Mouse (Mus musculus) lung, postnatal 36 days (tissue): ENCODE measurements at regions not wholly inside any gene's neighbourhood (a gene's known extent, or its start where the extent isn't known, plus 50 kb on each side); places are given as distances from the start of the nearest gene placed in this dataset.
"Not testable (repeated sequence)": the region's sequence is repeated elsewhere in the genome, so short reads cannot be mapped to it uniquely, and the experiment has no call there.

Experiments
- DNase-seq: peaks from one replicate; pipeline ENCODE4 v3.0.0; 2022; ENCODE audit warnings: mixed read lengths

DNA sequence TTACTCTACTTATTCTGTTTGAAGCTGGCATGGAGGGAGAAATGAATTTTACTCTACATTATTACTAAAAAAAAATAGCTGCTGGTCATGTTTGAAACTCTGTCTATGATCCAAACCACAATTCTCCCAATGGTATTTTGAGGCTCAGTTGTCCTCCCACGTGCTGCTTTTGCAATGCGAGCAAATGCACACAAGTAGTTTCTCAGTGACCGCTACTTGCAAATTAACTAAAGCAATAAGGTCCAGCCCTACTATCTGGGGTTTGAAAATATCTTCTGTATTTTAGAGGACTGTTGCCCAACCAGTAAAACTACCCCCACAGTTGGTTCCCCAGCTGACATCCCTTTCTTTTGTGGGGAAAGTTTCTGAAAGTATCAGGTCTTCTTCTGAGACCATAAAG lies 276.0 kb downstream of the Cetn3 start:
- DNase-seq: no peak

DNA sequence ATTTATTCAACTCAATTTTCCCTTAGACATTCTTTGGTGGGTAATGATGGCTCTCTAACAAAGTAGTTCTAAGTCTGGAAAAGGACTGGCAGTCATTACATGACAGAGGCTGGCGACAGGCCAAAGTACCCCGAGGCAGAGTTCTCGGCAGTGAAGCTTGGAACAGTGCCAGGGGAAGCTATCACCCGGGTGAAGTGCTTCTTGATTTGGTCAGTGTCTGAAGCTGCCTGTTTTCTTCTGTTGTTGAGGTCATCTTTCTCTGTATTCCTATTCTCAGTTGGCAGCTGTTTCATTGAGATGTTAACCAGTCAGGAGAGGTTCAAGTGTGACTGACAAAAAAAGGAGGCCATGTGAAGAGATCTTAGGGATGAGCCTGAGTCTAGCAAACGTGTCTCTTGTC lies 276.6 kb downstream of the Cetn3 start:
- peak; percentile 25 for DNase-seq

- not testable (repeated sequence) for DNase-seq
These were observed 281.0 kb downstream of the Cetn3 start for GRCm38 (mm10) chr13:82063880-82064279.

- DNase-seq: no peak
These were observed 283.3 kb downstream of the Cetn3 start for GRCm38 (mm10) chr13:82066174-82066573.

- DNase-seq: no peak
These were observed 283.9 kb downstream of the Cetn3 start for GRCm38 (mm10) chr13:82066674-82067270.

GRCm38 (mm10) chr13:82072449-82072848 lies 289.6 kb downstream of the Cetn3 start:
- DNase-seq: no peak

GRCm38 (mm10) chr13:82073343-82073742 lies 290.5 kb downstream of the Cetn3 start:
- DNase-seq: no peak

- DNase-seq: no peak
These were observed 298.5 kb downstream of the Cetn3 start for GRCm38 (mm10) chr13:82081375-82081774.

DNA sequence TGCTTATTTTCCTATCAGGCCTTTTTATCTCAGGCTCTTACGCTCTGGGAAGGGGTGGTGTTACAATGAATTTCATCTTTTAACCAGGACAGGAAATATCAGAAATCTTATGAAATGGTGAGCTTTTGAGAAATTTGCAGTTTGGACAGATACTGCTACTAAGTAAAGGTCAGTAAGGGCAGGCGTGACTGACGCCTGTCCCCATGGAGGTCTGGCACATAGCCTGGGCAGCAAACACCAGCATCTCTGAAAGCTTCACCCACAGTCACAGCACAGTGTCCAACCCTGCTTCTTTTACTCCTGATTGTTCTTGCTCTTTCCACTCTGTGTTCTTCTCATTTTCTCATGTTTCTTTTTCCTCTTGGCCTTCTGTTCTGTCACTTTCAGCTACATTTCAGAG lies 304.8 kb downstream of the Cetn3 start:
- no peak for DNase-seq

GRCm38 (mm10) chr13:82092186-82092585 lies 309.3 kb downstream of the Cetn3 start:
- DNase-seq: peak; percentile 50

DNA sequence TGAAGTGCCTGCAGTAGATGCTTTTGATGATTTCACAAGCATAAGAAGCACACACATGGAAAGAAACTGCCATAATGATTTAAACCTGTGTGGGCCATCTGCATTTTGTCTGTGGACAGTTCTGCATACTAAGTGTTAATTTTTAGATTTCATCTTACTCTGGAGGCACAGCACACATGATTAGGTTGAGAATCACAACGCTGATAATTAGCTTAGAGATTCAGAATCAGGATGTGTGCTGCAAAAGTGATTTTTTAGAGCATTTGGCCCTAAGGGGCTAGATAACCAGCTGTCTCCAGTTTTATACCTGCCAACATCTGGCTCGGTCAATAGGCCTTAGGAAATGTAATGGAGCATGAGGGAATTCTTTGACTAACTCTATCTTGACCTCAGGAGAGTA lies 323.2 kb downstream of the Cetn3 start:
- no peak for DNase-seq

GRCm38 (mm10) chr13:82129777-82130735 lies 347.2 kb downstream of the Cetn3 start:
- DNase-seq: no peak
